Mouse (Mus musculus): ENCODE results near the gene Hcn4. TPM values are rescaled to one million over a fixed set of nuclear protein-coding genes. Genes with fewer than 3 reads are reported as not detected.

Gene Hcn4
- polyA plus RNA-seq (2014; fragmentation: Nextera tagmentation; extraction: Ambion mirVana), result 0.68 and 1.5 TPM in 2 replicates

GRCm38 (mm10) chr9:58823139-58823917 lies at the start of gene Hcn4:
Gene Hcn4 (plus strand): TSS chr9:58823412.
- H3K4me3 ChIP-seq (ENCODE audit: low read depth, low read length), result peak within 1 kb of the TSS; percentile 68
- peak; percentile 74 for DNase-seq (ENCODE audit: low spot score)
- H3K27ac ChIP-seq (ENCODE audit: low read depth, low read length), result peak within 1 kb of the TSS; percentile 72
- H3K9ac ChIP-seq (ENCODE audit: low read length), result peak within 1 kb of the TSS; percentile 74
- H3K36me3 ChIP-seq (ENCODE audit: control insufficient read depth, insufficient read depth, low read length), result no peaks in the 10 kb centered on the region
- no peaks in the 10 kb centered on the region for H3K9me3 ChIP-seq (ENCODE audit: control insufficient read depth, low read length)
- peak within 1 kb of the TSS; percentile 96 for H3K4me2 ChIP-seq (ENCODE audit: low read depth, low read length, severe bottlenecking)
- under 1% methylated on average over 76 of the region's 95 CpGs for WGBS
- peak; percentile 57 for ATAC-seq (replicated peaks; ENCODE audit: low FRiP score)
- H3K4me1 ChIP-seq (replicated peaks; ENCODE audit: control insufficient read depth, insufficient read depth, low read length), result peaks cover 8% of the 10 kb centered on the region; the same call in 1 of the 2 replicates
- H3K27me3 ChIP-seq (ENCODE audit: control insufficient read depth, insufficient read depth, low read length), result peaks cover 38% of the 10 kb centered on the region

- Histone ChIP-seq H3K9me3 (ENCODE audit: control insufficient read depth, low read length) (no peaks in the 10 kb centered on the region), H3K9ac (ENCODE audit: low read length) (no peak overlapping the region), H3K27ac (ENCODE audit: low read depth, low read length) (no peak overlapping the region), H3K4me1 (replicated peaks; ENCODE audit: control insufficient read depth, insufficient read depth, low read length) (no peaks in the 10 kb centered on the region), H3K4me3 (ENCODE audit: low read depth, low read length) (no peak overlapping the region), H3K36me3 (ENCODE audit: control insufficient read depth, insufficient read depth, low read length) (no peaks in the 10 kb centered on the region), H3K4me2 (ENCODE audit: low read depth, low read length, severe bottlenecking) (no peak overlapping the region), H3K27me3 (ENCODE audit: control insufficient read depth, insufficient read depth, low read length) (no peaks in the 10 kb centered on the region)
- 56% methylated on average over 3 of the region's 3 CpGs for WGBS
- ATAC-seq (replicated peaks; ENCODE audit: low FRiP score) (no peak), DNase-seq (ENCODE audit: low spot score) (no peak)
Measured at GRCm38 (mm10) chr9:58774761-58775160, 48.5 kb upstream of the Hcn4 start.

- DNase-seq (ENCODE audit: low spot score), result no peak
- no peak for ATAC-seq (replicated peaks; ENCODE audit: low FRiP score)
- Histone ChIP-seq H3K27ac (ENCODE audit: low read depth, low read length) (no peak overlapping the region), H3K9ac (ENCODE audit: low read length) (no peak overlapping the region), H3K4me1 (replicated peaks; ENCODE audit: control insufficient read depth, insufficient read depth, low read length) (no peaks in the 10 kb centered on the region), H3K4me3 (ENCODE audit: low read depth, low read length) (no peak overlapping the region), H3K4me2 (ENCODE audit: low read depth, low read length, severe bottlenecking) (no peak overlapping the region), H3K27me3 (ENCODE audit: control insufficient read depth, insufficient read depth, low read length) (no peaks in the 10 kb centered on the region), H3K36me3 (ENCODE audit: control insufficient read depth, insufficient read depth, low read length) (no peaks in the 10 kb centered on the region), H3K9me3 (ENCODE audit: control insufficient read depth, low read length) (no peaks in the 10 kb centered on the region)
- 17% methylated on average over 2 of the region's 2 CpGs for WGBS
Measured at GRCm38 (mm10) chr9:58775363-58775762, 47.8 kb upstream of the Hcn4 start.

GRCm38 (mm10) chr9:58789476-58789875 lies 33.7 kb upstream of the Hcn4 start:
- WGBS, result 85% methylated on average over 3 of the region's 3 CpGs

GRCm38 (mm10) chr9:58798155-58798554 lies 25.1 kb upstream of the Hcn4 start:
- DNase-seq (ENCODE audit: low spot score), result peak; percentile 33
- H3K27ac ChIP-seq (ENCODE audit: low read depth, low read length), result no peak overlapping the region
- no peaks in the 10 kb centered on the region for H3K36me3 ChIP-seq (ENCODE audit: control insufficient read depth, insufficient read depth, low read length)
- H3K4me1 ChIP-seq (replicated peaks; ENCODE audit: control insufficient read depth, insufficient read depth, low read length), result no peaks in the 10 kb centered on the region
- H3K4me2 ChIP-seq (ENCODE audit: low read depth, low read length, severe bottlenecking), result no peak overlapping the region
- no peaks in the 10 kb centered on the region for H3K27me3 ChIP-seq (ENCODE audit: control insufficient read depth, insufficient read depth, low read length)
- ATAC-seq (replicated peaks; ENCODE audit: low FRiP score), result no peak
- H3K9ac ChIP-seq (ENCODE audit: low read length), result no peak overlapping the region
- 84% methylated on average over 7 of the region's 7 CpGs for WGBS
- H3K9me3 ChIP-seq (ENCODE audit: control insufficient read depth, low read length), result no peaks in the 10 kb centered on the region
- no peak overlapping the region for H3K4me3 ChIP-seq (ENCODE audit: low read depth, low read length)

More at GRCm38 (mm10) chr9:58789476-58789875, 33.7 kb upstream of the Hcn4 start:
- Histone ChIP-seq H3K9me3 (ENCODE audit: control insufficient read depth, low read length) (no peaks in the 10 kb centered on the region), H3K27me3 (ENCODE audit: control insufficient read depth, insufficient read depth, low read length) (no peaks in the 10 kb centered on the region), H3K4me2 (ENCODE audit: low read depth, low read length, severe bottlenecking) (no peak overlapping the region), H3K36me3 (ENCODE audit: control insufficient read depth, insufficient read depth, low read length) (no peaks in the 10 kb centered on the region), H3K27ac (ENCODE audit: low read depth, low read length) (no peak overlapping the region), H3K4me1 (replicated peaks; ENCODE audit: control insufficient read depth, insufficient read depth, low read length) (no peaks in the 10 kb centered on the region), H3K4me3 (ENCODE audit: low read depth, low read length) (no peak overlapping the region), H3K9ac (ENCODE audit: low read length) (no peak overlapping the region)
- no peak for DNase-seq (ENCODE audit: low spot score)
- no peak for ATAC-seq (replicated peaks; ENCODE audit: low FRiP score)

GRCm38 (mm10) chr9:58801441-58801840 lies 21.8 kb upstream of the Hcn4 start:
- 77% methylated on average over 2 of the region's 2 CpGs for WGBS

GRCm38 (mm10) chr9:58802294-58802693 lies 20.9 kb upstream of the Hcn4 start:
- Histone ChIP-seq H3K36me3 (ENCODE audit: control insufficient read depth, insufficient read depth, low read length) (no peaks in the 10 kb centered on the region), H3K9me3 (ENCODE audit: control insufficient read depth, low read length) (no peaks in the 10 kb centered on the region), H3K4me2 (ENCODE audit: low read depth, low read length, severe bottlenecking) (no peak overlapping the region), H3K4me1 (replicated peaks; ENCODE audit: control insufficient read depth, insufficient read depth, low read length) (no peaks in the 10 kb centered on the region; the same call in 1 of the 2 replicates), H3K9ac (ENCODE audit: low read length) (no peak overlapping the region), H3K27ac (ENCODE audit: low read depth, low read length) (no peak overlapping the region), H3K27me3 (ENCODE audit: control insufficient read depth, insufficient read depth, low read length) (no peaks in the 10 kb centered on the region), H3K4me3 (ENCODE audit: low read depth, low read length) (no peak overlapping the region)
- ATAC-seq (replicated peaks; ENCODE audit: low FRiP score) (no peak), DNase-seq (ENCODE audit: low spot score) (no peak)
- WGBS, result 72% methylated on average over 4 of the region's 4 CpGs

More at GRCm38 (mm10) chr9:58801441-58801840, 21.8 kb upstream of the Hcn4 start:
- Histone ChIP-seq H3K27me3 (ENCODE audit: control insufficient read depth, insufficient read depth, low read length) (no peaks in the 10 kb centered on the region), H3K9me3 (ENCODE audit: control insufficient read depth, low read length) (no peaks in the 10 kb centered on the region), H3K27ac (ENCODE audit: low read depth, low read length) (no peak overlapping the region), H3K9ac (ENCODE audit: low read length) (no peak overlapping the region), H3K4me2 (ENCODE audit: low read depth, low read length, severe bottlenecking) (no peak overlapping the region), H3K4me1 (replicated peaks; ENCODE audit: control insufficient read depth, insufficient read depth, low read length) (no peaks in the 10 kb centered on the region; the same call in 1 of the 2 replicates), H3K36me3 (ENCODE audit: control insufficient read depth, insufficient read depth, low read length) (no peaks in the 10 kb centered on the region), H3K4me3 (ENCODE audit: low read depth, low read length) (no peak overlapping the region)
- no peak for DNase-seq (ENCODE audit: low spot score)
- no peak for ATAC-seq (replicated peaks; ENCODE audit: low FRiP score)

GRCm38 (mm10) chr9:58802802-58803201 lies 20.4 kb upstream of the Hcn4 start:
- Histone ChIP-seq H3K27ac (ENCODE audit: low read depth, low read length) (no peak overlapping the region), H3K4me1 (replicated peaks; ENCODE audit: control insufficient read depth, insufficient read depth, low read length) (no peaks in the 10 kb centered on the region; the same call in 1 of the 2 replicates), H3K36me3 (ENCODE audit: control insufficient read depth, insufficient read depth, low read length) (no peaks in the 10 kb centered on the region), H3K9ac (ENCODE audit: low read length) (no peak overlapping the region), H3K9me3 (ENCODE audit: control insufficient read depth, low read length) (no peaks in the 10 kb centered on the region), H3K4me2 (ENCODE audit: low read depth, low read length, severe bottlenecking) (no peak overlapping the region), H3K27me3 (ENCODE audit: control insufficient read depth, insufficient read depth, low read length) (no peaks in the 10 kb centered on the region), H3K4me3 (ENCODE audit: low read depth, low read length) (no peak overlapping the region)
- no peak for ATAC-seq (replicated peaks; ENCODE audit: low FRiP score)
- no peak for DNase-seq (ENCODE audit: low spot score)
- WGBS, result 91% methylated on average over 5 of the region's 5 CpGs

All from forebrain, embryonic 11.5 days (tissue).